Mouse (Mus musculus) myocyte (in vitro differentiated cells): ENCODE measurements around the gene Coro1c.

Source experiments
- MAX ChIP-seq: IDR thresholded peaks from one replicate; pipeline ENCODE4 v1.6.1; 2011; ENCODE audit warnings: low read depth, mild to moderate bottlenecking, control low read depth
- POLR2A ChIP-seq: IDR thresholded peaks from one replicate; pipeline ENCODE4 v1.6.1; 2011; ENCODE audit warnings: low read depth, mild to moderate bottlenecking, control low read depth, moderate library complexity; ENCODE audit not compliant: insufficient read length

DNA sequence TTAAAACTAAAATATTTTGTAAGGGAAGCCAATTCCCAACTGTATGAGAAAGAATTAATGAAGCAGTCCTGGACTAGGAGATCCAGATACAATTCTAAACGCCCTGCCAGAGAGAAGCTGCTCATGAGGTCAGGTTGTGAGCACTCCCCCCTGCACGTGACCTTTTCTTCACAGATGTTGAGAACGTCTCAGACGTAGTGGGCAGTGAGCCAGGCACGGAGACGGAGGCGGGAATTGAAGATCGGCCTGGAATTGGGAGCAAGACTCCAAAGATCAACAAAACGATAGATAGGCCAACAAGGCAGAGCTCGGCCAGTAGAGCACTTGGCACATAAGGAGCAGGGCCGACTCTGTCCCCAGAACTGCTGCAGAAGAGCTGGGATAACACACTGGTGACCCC, 21.4 kb downstream of the Coro1c start:
- TF ChIP-seq POLR2A (no peak), MAX (no peak)
